Mouse (Mus musculus) skeletal muscle tissue, adult 2 months (tissue): ENCODE results near the gene Glyr1.

Experiments
- DNase-seq: peaks from one replicate; pipeline ENCODE4 v3.0.0-alpha.2; 2012; ENCODE audit warnings: low read depth, low spot score

Gene Glyr1

GRCm38 (mm10) chr16:5049774-5050234 lies at the start of gene Glyr1, which contains the start of gene Ubn1:
Glyr1 (minus strand) TSS chr16:5049863.
Ubn1 (plus strand) TSS chr16:5050057.
- DNase-seq = peak; percentile 99

- DNase-seq = no peak
Observed at GRCm38 (mm10) chr16:5096504-5096903, 46.8 kb upstream of the Glyr1 start.

- no peak for DNase-seq
Observed at GRCm38 (mm10) chr16:5093285-5093684, 43.6 kb upstream of the Glyr1 start.

GRCm38 (mm10) chr16:5089021-5089420 lies 39.4 kb upstream of the Glyr1 start:
- no peak for DNase-seq

- no peak for DNase-seq
Observed at GRCm38 (mm10) chr16:5086179-5086578, 36.5 kb upstream of the Glyr1 start.

GRCm38 (mm10) chr16:5085196-5085595 lies 35.5 kb upstream of the Glyr1 start:
- DNase-seq = no peak

GRCm38 (mm10) chr16:5074341-5074740 lies 24.7 kb upstream of the Glyr1 start:
- no peak for DNase-seq

GRCm38 (mm10) chr16:5071974-5072373 lies 22.3 kb upstream of the Glyr1 start:
- no peak for DNase-seq

GRCm38 (mm10) chr16:5070321-5070720 lies 20.7 kb upstream of the Glyr1 start:
- peak; percentile 56 for DNase-seq

GRCm38 (mm10) chr16:5063472-5063871 lies 13.8 kb upstream of the Glyr1 start:
- DNase-seq = no peak

- DNase-seq = peak; percentile 11
Observed at GRCm38 (mm10) chr16:5058114-5058513, 8.5 kb upstream of the Glyr1 start.

GRCm38 (mm10) chr16:5050251-5051110 lies 818 bp upstream of the Glyr1 start:
- DNase-seq = peak; percentile 70

- DNase-seq = no peak
Observed at GRCm38 (mm10) chr16:5049182-5049773, 385 bp downstream of the Glyr1 start.

GRCm38 (mm10) chr16:5045322-5045721 lies 4.3 kb downstream of the Glyr1 start:
- no peak for DNase-seq

GRCm38 (mm10) chr16:5036649-5037234 lies 12.9 kb downstream of the Glyr1 start:
- DNase-seq = no peak

- DNase-seq = no peak
Observed at GRCm38 (mm10) chr16:5035591-5035990, 14.1 kb downstream of the Glyr1 start.

GRCm38 (mm10) chr16:5029847-5030246 lies 19.8 kb downstream of the Glyr1 start:
- no peak for DNase-seq

GRCm38 (mm10) chr16:5024021-5024420 lies 25.6 kb downstream of the Glyr1 start:
- DNase-seq = no peak

GRCm38 (mm10) chr16:5014578-5014977 lies 35.1 kb downstream of the Glyr1 start:
- no peak for DNase-seq

- peak; percentile 99 for DNase-seq
Observed at GRCm38 (mm10) chr16:5013054-5013838, 36.4 kb downstream of the Glyr1 start, which contains the start of gene Rogdi. Rogdi (minus strand) TSS chr16:5013553.
